Mouse (Mus musculus) midbrain, embryonic 14.5 days (tissue): Measurements from ENCODE around the gene Sox8. TPM values are rescaled to one million over a fixed set of nuclear protein-coding genes. Genes with fewer than 3 reads are reported as not detected.
A peak's percentile ranks its signal among the peaks of the same experiment; 100 is the strongest.

ENCODE experiments used
- ATAC-seq: fragments of 200-750 bp; cut with Nextera tagmentation; 2 replicates; pipeline ENCODE4 v1.8.0; 2017; ENCODE audit warnings: moderate number of reproducible peaks, moderate library complexity; ENCODE audit not compliant: low FRiP score, low TSS enrichment
- DNase-seq: peaks from one replicate; pipeline ENCODE4 v3.0.0-alpha.2; 2015
- H3K27ac ChIP-seq: fragments of 300-500 bp; sonication (generic); replicated peaks from 2 replicates; pipeline ENCODE4 v1.5.1; 2014; ENCODE audit warnings: mild to moderate bottlenecking, low read depth, low read length, moderate library complexity
- H3K27me3 ChIP-seq: fragments of 300-500 bp; sonication (generic); 2 replicates; pipeline ENCODE4 v1.6.1; 2014; ENCODE audit warnings: low read length, control low read depth, mixed read lengths; ENCODE audit not compliant: control insufficient read depth, insufficient read depth
- H3K36me3 ChIP-seq: fragments of 300-500 bp; sonication (generic); 2 replicates; pipeline ENCODE4 v1.6.1; 2014; ENCODE audit warnings: low read length, control low read depth; ENCODE audit not compliant: control insufficient read depth, insufficient read depth
- H3K4me1 ChIP-seq: fragments of 300-500 bp; sonication (generic); 2 replicates; pipeline ENCODE4 v1.6.1; 2014; ENCODE audit warnings: mild to moderate bottlenecking, antibody characterized with exemption, low read length, control low read depth; ENCODE audit not compliant: control insufficient read depth, insufficient read depth
- H3K4me2 ChIP-seq: fragments of 300-500 bp; sonication (generic); 2 replicates; pipeline ENCODE4 v1.6.1; 2014; ENCODE audit warnings: mild to moderate bottlenecking, low read length, moderate library complexity
- H3K4me3 ChIP-seq: fragments of 300-500 bp; sonication (generic); replicated peaks from 2 replicates; pipeline ENCODE4 v1.5.1; 2014; ENCODE audit warnings: low read depth, low read length
- H3K9ac ChIP-seq: fragments of 300-500 bp; sonication (generic); replicated peaks from 2 replicates; pipeline ENCODE4 v1.6.1; 2014; ENCODE audit warnings: mild to moderate bottlenecking, low read length, moderate library complexity
- H3K9me3 ChIP-seq: fragments of 300-500 bp; sonication (generic); 2 replicates; pipeline ENCODE4 v1.6.1; 2016; ENCODE audit warnings: low read length, control low read depth, mixed read lengths; ENCODE audit not compliant: control insufficient read depth
- WGBS: fragments of 180-500 bp; shearing (Covaris S2); extraction: QIAGEN DNeasy Blood & Tissue Kit; methylation state at CpG from one replicate; pipeline ENCODE4 v1.1.7; 2014; 5-methylcytosine and 5-hydroxymethylcytosine counted together
- polyA plus RNA-seq: library from polyadenylated mRNA; unstranded; fragments of >200 nt; fragmentation: Nextera tagmentation; extraction: Ambion mirVana; gene quantifications from 2 replicates; pipeline ENCODE4 v1.2.1, GENCODE M21; 2014

Sox8 gene
- polyA plus RNA-seq, 1 experiment from 2014 or later: 8.0 TPM

DNA sequence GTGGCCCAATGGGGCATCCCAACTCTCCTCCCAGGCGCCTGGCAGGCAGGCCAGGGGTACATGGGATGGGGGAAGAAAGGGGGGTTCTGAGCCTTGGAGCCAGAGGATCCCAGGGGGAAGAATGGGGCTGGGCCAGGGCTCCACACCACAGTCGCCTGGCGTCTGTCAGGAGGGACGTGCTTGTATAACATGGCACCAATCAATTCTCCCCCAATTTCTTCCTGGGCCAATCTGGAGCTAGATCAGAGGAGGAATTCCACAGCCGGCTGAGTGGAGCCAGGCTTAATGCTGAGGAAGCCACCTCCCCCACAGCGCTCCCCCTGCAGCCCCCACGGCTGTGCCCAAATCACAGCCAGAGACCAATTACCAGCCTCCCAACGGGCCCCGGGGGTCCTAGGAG is 50.0 kb downstream of the Sox8 start:
- 0 out of 2 replicates have a peak, but pooled peaks cover 6% of the 10 kb centered on the region for H3K4me1 ChIP-seq
- no peak overlapping the region for H3K4me2 ChIP-seq
- ATAC-seq: no peak
- no peak overlapping the region for H3K9ac ChIP-seq
- no peaks in the 10 kb centered on the region for H3K9me3 ChIP-seq
- WGBS: 51% methylated on average over 9 of the region's 9 CpGs
- no peaks in the 10 kb centered on the region for H3K27me3 ChIP-seq
- no peak for DNase-seq
- H3K27ac ChIP-seq: no peak overlapping the region
- H3K4me3 ChIP-seq: no peak overlapping the region
- no peaks in the 10 kb centered on the region for H3K36me3 ChIP-seq

DNA sequence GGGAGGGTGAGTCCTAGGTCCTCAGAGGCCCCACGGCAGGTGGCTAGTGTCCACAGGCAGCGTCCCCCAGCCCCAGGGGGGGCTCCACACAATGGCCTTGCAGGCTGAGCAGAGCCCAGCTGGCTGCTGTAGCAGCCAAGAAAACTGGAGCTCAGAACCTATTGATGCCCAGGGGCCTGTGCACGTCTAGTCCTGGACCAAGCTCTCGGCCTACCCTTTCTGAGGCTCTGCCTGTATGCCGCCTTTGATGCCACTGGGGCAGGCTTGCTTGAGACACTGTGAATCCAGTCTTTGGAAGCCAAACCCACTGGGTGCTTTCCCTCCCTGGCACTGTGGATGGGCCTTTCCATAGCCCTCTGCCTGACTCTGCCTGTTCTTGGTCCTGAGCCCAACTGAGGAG is 51.0 kb downstream of the Sox8 start:
- Histone ChIP-seq H3K9ac (no peak overlapping the region), H3K27ac (no peak overlapping the region), H3K36me3 (no peaks in the 10 kb centered on the region), H3K4me2 (no peak overlapping the region), H3K4me1 (0 out of 2 replicates have a peak, but pooled peaks cover 6% of the 10 kb centered on the region), H3K27me3 (no peaks in the 10 kb centered on the region), H3K4me3 (no peak overlapping the region), H3K9me3 (no peaks in the 10 kb centered on the region)
- no peak for DNase-seq
- WGBS: 51% methylated on average over 5 of the region's 5 CpGs
- ATAC-seq: no peak

DNA sequence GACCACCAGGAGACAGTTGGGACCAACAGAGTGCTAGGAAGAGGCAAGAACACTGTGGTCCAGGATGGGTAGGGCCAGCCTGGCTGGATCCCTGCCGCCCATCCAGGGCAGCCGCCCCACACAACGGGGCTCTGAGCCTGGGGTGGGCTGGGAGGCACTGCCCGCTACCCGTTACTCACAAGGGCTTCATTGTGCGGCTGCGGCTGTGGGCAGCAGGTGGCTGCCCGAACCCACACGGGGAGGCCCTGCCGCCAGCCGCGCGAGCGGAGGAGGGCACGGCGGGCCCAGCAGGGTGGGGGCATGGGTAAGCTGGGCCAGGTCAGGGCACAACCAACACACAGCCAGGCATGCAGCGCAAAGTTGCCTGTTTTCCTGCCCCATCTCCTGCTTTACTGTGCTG is 52.3 kb downstream of the Sox8 start:
- DNase-seq (peak; percentile 47), ATAC-seq (no peak; the same call in 1 of the 2 replicates)
- 64% methylated on average over 17 of the region's 17 CpGs for WGBS
- no peak overlapping the region for H3K4me3 ChIP-seq
- no peaks in the 10 kb centered on the region for H3K27me3 ChIP-seq
- 0 out of 2 replicates have a peak, but pooled peaks cover 6% of the 10 kb centered on the region for H3K4me1 ChIP-seq
- H3K9ac ChIP-seq: no peak overlapping the region
- H3K36me3 ChIP-seq: no peaks in the 10 kb centered on the region
- no peak overlapping the region for H3K4me2 ChIP-seq
- no peaks in the 10 kb centered on the region for H3K9me3 ChIP-seq
- H3K27ac ChIP-seq: no peak overlapping the region

GRCm38 (mm10) chr17:25516315-25516714 is 54.2 kb downstream of the Sox8 start:
- Histone ChIP-seq H3K27ac (no peak overlapping the region), H3K36me3 (no peaks in the 10 kb centered on the region), H3K4me2 (no peak overlapping the region), H3K9me3 (no peaks in the 10 kb centered on the region), H3K27me3 (no peaks in the 10 kb centered on the region), H3K9ac (no peak overlapping the region), H3K4me3 (no peak overlapping the region), H3K4me1 (0 out of 2 replicates have a peak, but pooled peaks cover 6% of the 10 kb centered on the region)
- ATAC-seq (no peak), DNase-seq (no peak)
- WGBS: 38% methylated on average over 5 of the region's 5 CpGs

Other genes starting within 250 kb of the Sox8 start
- gene Tpsab1, start 225.1 kb downstream of the Sox8 start, polyA plus RNA-seq: not detected in 2 replicates
- gene Tpsb2, start 204.4 kb downstream of the Sox8 start, polyA plus RNA-seq: 0.20 TPM in 1 of 2 replicates, not detected in the other
- 0.61 and 1.2 TPM in 2 replicates for gene Tpsg1, start 201.4 kb downstream of the Sox8 start, polyA plus RNA-seq
- gene Cacna1h, start 136.9 kb downstream of the Sox8 start, polyA plus RNA-seq: 11.3 and 15.0 TPM in 2 replicates
- gene Tekt4, start 116.1 kb downstream of the Sox8 start, polyA plus RNA-seq: 0.46 and 0.50 TPM in 2 replicates
- 0.36 and 0.61 TPM in 2 replicates for gene Sstr5, start 73.4 kb downstream of the Sox8 start, polyA plus RNA-seq
- gene Lmf1, start 8.4 kb upstream of the Sox8 start, polyA plus RNA-seq: 19.5 and 20.8 TPM in 2 replicates
- gene Gng13, start 146.5 kb upstream of the Sox8 start, polyA plus RNA-seq: 4.3 and 6.0 TPM in 2 replicates
- gene Chtf18, start 156.7 kb upstream of the Sox8 start, polyA plus RNA-seq: 4.5 and 5.0 TPM in 2 replicates
- 25.7 and 28.1 TPM in 2 replicates for gene Rpusd1, start 157.0 kb upstream of the Sox8 start, polyA plus RNA-seq
- not detected in 2 replicates for gene Mslnl, start 165.4 kb upstream of the Sox8 start, polyA plus RNA-seq
- 0.72 TPM in 1 of 2 replicates, not detected in the other for gene Msln, start 183.7 kb upstream of the Sox8 start, polyA plus RNA-seq
- gene Narfl, start 203.1 kb upstream of the Sox8 start, polyA plus RNA-seq: 32.7 and 33.3 TPM in 2 replicates
- gene Haghl, start 215.0 kb upstream of the Sox8 start, polyA plus RNA-seq: 155 and 181 TPM in 2 replicates
- gene Ccdc78, start 215.9 kb upstream of the Sox8 start, polyA plus RNA-seq: 0.18 and 0.20 TPM in 2 replicates
- gene Fam173a, start 222.2 kb upstream of the Sox8 start, polyA plus RNA-seq: 89.0 and 103 TPM in 2 replicates
- gene AC134908.4, start 225.0 kb upstream of the Sox8 start, polyA plus RNA-seq: not detected in 2 replicates
- 5.8 and 9.7 TPM in 2 replicates for gene Metrn, start 226.4 kb upstream of the Sox8 start, polyA plus RNA-seq
- 37.2 and 39.8 TPM in 2 replicates for gene Fbxl16, start 238.4 kb upstream of the Sox8 start, polyA plus RNA-seq